Mouse (Mus musculus): ENCODE results near the gene Fig4. TPM values are rescaled to one million over a fixed set of nuclear protein-coding genes. Genes with fewer than 3 reads are reported as not detected.

Gene Fig4
- polyA plus RNA-seq, 1 experiment from 2014 or later = 34.4 TPM

GRCm38 (mm10) chr10:41294734-41295133 is 8.3 kb downstream of the Fig4 start:
- no peaks in the 10 kb centered on the region for H3K36me3 ChIP-seq (ENCODE audit: control insufficient read depth, insufficient read depth)
- H3K27ac ChIP-seq (ENCODE audit: low read length) = no peak overlapping the region
- 74% methylated on average over 11 of the region's 11 CpGs for WGBS
- no peak overlapping the region for H3K9ac ChIP-seq (replicated peaks; ENCODE audit: low read depth, low read length)
- no peak overlapping the region for H3K4me2 ChIP-seq (ENCODE audit: low read length)
- H3K27me3 ChIP-seq (replicated peaks; ENCODE audit: control insufficient read depth, insufficient read depth, low read length) = no peaks in the 10 kb centered on the region
- H3K4me1 ChIP-seq (replicated peaks; ENCODE audit: control insufficient read depth, insufficient read depth, low read length) = peaks cover 10% of the 10 kb centered on the region
- ATAC-seq = no peak
- H3K9me3 ChIP-seq (ENCODE audit: control insufficient read depth, low read length) = no peaks in the 10 kb centered on the region
- H3K4me3 ChIP-seq (replicated peaks; ENCODE audit: low read length) = no peak overlapping the region

DNA sequence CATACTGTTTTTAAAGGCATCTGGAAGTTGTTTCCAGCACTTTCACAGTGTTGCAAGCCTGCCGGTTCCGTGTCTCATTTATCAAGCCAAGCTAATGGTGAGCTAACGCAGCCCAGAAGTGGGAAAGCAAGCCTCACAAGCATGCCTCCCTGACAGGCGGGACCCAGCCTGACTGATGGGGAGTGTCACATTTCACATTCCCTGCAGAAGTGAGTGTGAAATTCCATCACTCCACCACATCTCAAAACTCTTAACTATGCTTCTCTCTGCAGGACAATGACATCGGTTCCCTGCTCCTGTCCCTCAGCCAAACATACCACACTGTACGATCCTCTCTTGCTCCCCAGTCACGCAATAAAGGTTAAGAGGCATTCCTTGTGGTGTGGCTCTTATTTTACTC is 10.0 kb downstream of the Fig4 start:
- Histone ChIP-seq H3K4me1 (replicated peaks; ENCODE audit: control insufficient read depth, insufficient read depth, low read length) (peaks cover 13% of the 10 kb centered on the region), H3K27me3 (replicated peaks; ENCODE audit: control insufficient read depth, insufficient read depth, low read length) (no peaks in the 10 kb centered on the region), H3K4me3 (replicated peaks; ENCODE audit: low read length) (no peak overlapping the region), H3K4me2 (ENCODE audit: low read length) (no peak overlapping the region; the same call in 1 of the 2 replicates), H3K9me3 (ENCODE audit: control insufficient read depth, low read length) (no peaks in the 10 kb centered on the region), H3K9ac (replicated peaks; ENCODE audit: low read depth, low read length) (no peak overlapping the region), H3K36me3 (ENCODE audit: control insufficient read depth, insufficient read depth) (no peaks in the 10 kb centered on the region), H3K27ac (ENCODE audit: low read length) (no peak overlapping the region)
- WGBS = 38% methylated on average over 7 of the region's 7 CpGs
- no peak for ATAC-seq

DNA sequence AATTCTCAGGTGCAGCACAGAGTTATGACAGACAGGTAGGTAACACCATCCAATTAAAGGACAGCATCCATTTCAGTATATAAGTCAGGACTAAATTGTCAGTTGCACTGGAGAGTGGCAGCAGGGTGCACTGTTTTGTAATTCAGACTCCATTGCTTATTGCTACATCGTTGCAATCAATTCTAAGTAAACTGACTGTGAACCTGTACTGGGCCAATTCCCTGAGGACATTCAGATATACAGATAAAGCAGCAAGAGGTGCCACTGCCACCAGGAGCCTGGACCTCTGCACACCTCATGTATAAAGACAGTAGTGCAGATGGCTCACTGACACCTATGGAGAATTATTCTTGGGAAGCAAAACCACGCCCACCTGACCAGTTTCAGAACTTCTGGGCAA is 12.0 kb downstream of the Fig4 start:
- peaks cover 13% of the 10 kb centered on the region for H3K4me1 ChIP-seq (replicated peaks; ENCODE audit: control insufficient read depth, insufficient read depth, low read length)

DNA sequence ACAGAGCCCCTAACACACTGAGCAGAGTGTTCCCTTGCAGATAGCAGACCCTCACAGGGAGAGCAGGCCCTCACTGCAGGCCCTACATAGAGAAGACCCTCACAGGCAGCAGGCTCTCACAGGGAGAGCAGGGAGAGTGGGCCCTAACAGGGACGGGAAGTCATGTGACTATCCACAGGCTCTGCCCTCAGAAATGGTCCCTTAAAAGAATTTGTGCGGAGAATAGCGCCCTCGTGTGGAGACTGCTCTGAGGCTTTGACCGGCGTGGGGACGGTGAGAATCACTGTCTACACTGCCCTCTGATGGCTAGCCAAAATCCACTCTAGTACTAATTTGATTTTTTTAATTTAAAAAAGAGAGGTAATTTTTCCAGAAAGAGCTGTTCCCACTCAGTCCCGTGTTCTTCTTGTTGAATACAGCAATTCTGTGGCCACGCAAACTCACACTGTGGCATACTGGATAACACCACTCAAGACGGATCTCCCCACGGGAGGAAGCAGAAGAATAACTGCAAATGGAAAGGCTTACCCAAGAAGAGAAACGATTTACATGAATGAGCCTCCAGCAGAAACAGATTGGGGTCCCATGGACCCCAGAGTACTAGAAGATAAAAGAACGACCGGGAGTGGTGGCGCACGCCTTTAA is 14.2 kb downstream of the Fig4 start:
- Histone ChIP-seq H3K27ac (ENCODE audit: low read length) (no peak overlapping the region), H3K4me2 (ENCODE audit: low read length) (no peak overlapping the region), H3K4me3 (replicated peaks; ENCODE audit: low read length) (no peak overlapping the region), H3K9me3 (ENCODE audit: control insufficient read depth, low read length) (no peaks in the 10 kb centered on the region), H3K27me3 (replicated peaks; ENCODE audit: control insufficient read depth, insufficient read depth, low read length) (no peaks in the 10 kb centered on the region), H3K36me3 (ENCODE audit: control insufficient read depth, insufficient read depth) (no peaks in the 10 kb centered on the region), H3K9ac (replicated peaks; ENCODE audit: low read depth, low read length) (no peak overlapping the region; the same call in 1 of the 2 replicates), H3K4me1 (replicated peaks; ENCODE audit: control insufficient read depth, insufficient read depth, low read length) (peaks cover 7% of the 10 kb centered on the region)
- 36% methylated on average over 16 of the region's 16 CpGs for WGBS
- ATAC-seq = peak; percentile 90

More for the DNA sequence above, 12.0 kb downstream of the Fig4 start:
- H3K9me3 ChIP-seq (ENCODE audit: control insufficient read depth, low read length) = no peaks in the 10 kb centered on the region
- no peaks in the 10 kb centered on the region for H3K27me3 ChIP-seq (replicated peaks; ENCODE audit: control insufficient read depth, insufficient read depth, low read length)
- H3K4me2 ChIP-seq (ENCODE audit: low read length) = no peak overlapping the region
- no peak overlapping the region for H3K27ac ChIP-seq (ENCODE audit: low read length)
- H3K4me3 ChIP-seq (replicated peaks; ENCODE audit: low read length) = no peak overlapping the region
- H3K9ac ChIP-seq (replicated peaks; ENCODE audit: low read depth, low read length) = no peak overlapping the region
- ATAC-seq = no peak
- WGBS = 92% methylated on average over 2 of the region's 2 CpGs
- no peaks in the 10 kb centered on the region for H3K36me3 ChIP-seq (ENCODE audit: control insufficient read depth, insufficient read depth)

- Histone ChIP-seq H3K27ac (ENCODE audit: low read length) (no peak overlapping the region), H3K4me2 (ENCODE audit: low read length) (no peak overlapping the region), H3K4me3 (replicated peaks; ENCODE audit: low read length) (no peak overlapping the region), H3K9ac (replicated peaks; ENCODE audit: low read depth, low read length) (no peak overlapping the region), H3K27me3 (replicated peaks; ENCODE audit: control insufficient read depth, insufficient read depth, low read length) (no peaks in the 10 kb centered on the region), H3K9me3 (ENCODE audit: control insufficient read depth, low read length) (no peaks in the 10 kb centered on the region), H3K36me3 (ENCODE audit: control insufficient read depth, insufficient read depth) (no peaks in the 10 kb centered on the region), H3K4me1 (replicated peaks; ENCODE audit: control insufficient read depth, insufficient read depth, low read length) (peaks cover 5% of the 10 kb centered on the region)
- no peak for ATAC-seq
- 45% methylated on average over 1 of the region's 1 CpGs for WGBS
Measured at GRCm38 (mm10) chr10:41288074-41288473, 15.0 kb downstream of the Fig4 start.

GRCm38 (mm10) chr10:41287618-41288017 is 15.4 kb downstream of the Fig4 start:
- H3K27ac ChIP-seq (ENCODE audit: low read length) = no peak overlapping the region
- ATAC-seq = no peak
- H3K9ac ChIP-seq (replicated peaks; ENCODE audit: low read depth, low read length) = no peak overlapping the region
- no peak overlapping the region for H3K4me3 ChIP-seq (replicated peaks; ENCODE audit: low read length)
- peaks cover 3% of the 10 kb centered on the region for H3K4me1 ChIP-seq (replicated peaks; ENCODE audit: control insufficient read depth, insufficient read depth, low read length)
- no peaks in the 10 kb centered on the region for H3K9me3 ChIP-seq (ENCODE audit: control insufficient read depth, low read length)
- no peaks in the 10 kb centered on the region for H3K36me3 ChIP-seq (ENCODE audit: control insufficient read depth, insufficient read depth)
- no peak overlapping the region for H3K4me2 ChIP-seq (ENCODE audit: low read length)
- no peaks in the 10 kb centered on the region for H3K27me3 ChIP-seq (replicated peaks; ENCODE audit: control insufficient read depth, insufficient read depth, low read length)
- 94% methylated on average over 3 of the region's 3 CpGs for WGBS

- no peaks in the 10 kb centered on the region for H3K27me3 ChIP-seq (replicated peaks; ENCODE audit: control insufficient read depth, insufficient read depth, low read length)
- no peak overlapping the region for H3K27ac ChIP-seq (ENCODE audit: low read length)
- H3K36me3 ChIP-seq (ENCODE audit: control insufficient read depth, insufficient read depth) = 0 out of 2 replicates have a peak, but pooled peaks cover 1% of the 10 kb centered on the region
- H3K9ac ChIP-seq (replicated peaks; ENCODE audit: low read depth, low read length) = no peak overlapping the region
- H3K4me1 ChIP-seq (replicated peaks; ENCODE audit: control insufficient read depth, insufficient read depth, low read length) = no peaks in the 10 kb centered on the region
- no peak for ATAC-seq
- no peak overlapping the region for H3K4me2 ChIP-seq (ENCODE audit: low read length)
- no peak overlapping the region for H3K4me3 ChIP-seq (replicated peaks; ENCODE audit: low read length)
- 88% methylated on average over 2 of the region's 2 CpGs for WGBS
- no peaks in the 10 kb centered on the region for H3K9me3 ChIP-seq (ENCODE audit: control insufficient read depth, low read length)
Measured at GRCm38 (mm10) chr10:41282086-41282485, 21.0 kb downstream of the Fig4 start.

DNA sequence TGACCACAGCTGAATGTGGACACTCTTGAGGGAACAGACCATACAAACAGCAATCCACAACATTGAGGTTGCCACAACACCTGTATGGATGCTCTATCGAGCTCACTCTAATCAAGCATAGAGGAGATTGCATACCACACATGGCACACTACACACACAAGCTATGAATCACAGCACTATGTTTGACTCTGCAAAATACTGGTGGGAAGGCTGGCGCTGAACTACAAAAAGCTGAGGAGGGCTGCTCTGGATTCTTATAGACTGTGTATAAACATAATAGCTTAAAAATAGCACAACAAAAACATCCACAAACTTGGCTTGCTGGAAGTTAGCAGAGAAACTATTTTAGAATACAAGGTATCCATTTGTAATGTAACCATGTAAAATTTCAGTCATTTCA is 22.3 kb downstream of the Fig4 start:
- Histone ChIP-seq H3K9me3 (ENCODE audit: control insufficient read depth, low read length) (no peaks in the 10 kb centered on the region), H3K4me1 (replicated peaks; ENCODE audit: control insufficient read depth, insufficient read depth, low read length) (no peaks in the 10 kb centered on the region), H3K27ac (ENCODE audit: low read length) (no peak overlapping the region), H3K9ac (replicated peaks; ENCODE audit: low read depth, low read length) (no peak overlapping the region), H3K36me3 (ENCODE audit: control insufficient read depth, insufficient read depth) (0 out of 2 replicates have a peak, but pooled peaks cover 4% of the 10 kb centered on the region), H3K4me3 (replicated peaks; ENCODE audit: low read length) (no peak overlapping the region), H3K4me2 (ENCODE audit: low read length) (no peak overlapping the region), H3K27me3 (replicated peaks; ENCODE audit: control insufficient read depth, insufficient read depth, low read length) (no peaks in the 10 kb centered on the region)
- WGBS = 89% methylated on average over 2 of the region's 2 CpGs
- ATAC-seq = no peak

DNA sequence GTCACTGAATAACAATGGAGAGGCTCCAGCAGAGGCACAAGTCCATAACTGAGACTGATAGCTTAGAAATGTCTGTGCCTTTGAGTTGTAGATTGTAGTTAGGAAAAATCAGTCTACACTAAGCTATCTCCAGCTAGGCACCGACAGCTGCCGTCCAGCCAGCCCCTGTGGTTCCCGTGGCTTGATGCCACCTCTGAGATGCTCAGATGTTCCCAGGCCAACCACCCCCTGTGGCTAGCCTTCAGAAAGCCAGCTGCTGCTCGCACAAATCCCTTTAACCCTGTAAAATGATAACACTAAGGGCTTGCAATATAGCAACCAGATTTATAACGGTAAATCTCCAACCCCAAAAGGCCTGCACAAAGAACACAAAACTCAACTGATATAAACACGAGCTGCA is 22.9 kb downstream of the Fig4 start:
- H3K27me3 ChIP-seq (replicated peaks; ENCODE audit: control insufficient read depth, insufficient read depth, low read length) = no peaks in the 10 kb centered on the region
- H3K4me1 ChIP-seq (replicated peaks; ENCODE audit: control insufficient read depth, insufficient read depth, low read length) = no peaks in the 10 kb centered on the region
- no peak overlapping the region for H3K4me2 ChIP-seq (ENCODE audit: low read length)
- no peaks in the 10 kb centered on the region for H3K9me3 ChIP-seq (ENCODE audit: control insufficient read depth, low read length)
- WGBS = 58% methylated on average over 6 of the region's 6 CpGs
- no peak overlapping the region for H3K9ac ChIP-seq (replicated peaks; ENCODE audit: low read depth, low read length)
- H3K4me3 ChIP-seq (replicated peaks; ENCODE audit: low read length) = no peak overlapping the region
- ATAC-seq = no peak
- H3K27ac ChIP-seq (ENCODE audit: low read length) = no peak overlapping the region
- H3K36me3 ChIP-seq (ENCODE audit: control insufficient read depth, insufficient read depth) = 0 out of 2 replicates have a peak, but pooled peaks cover 4% of the 10 kb centered on the region

- 93% methylated on average over 1 of the region's 1 CpGs for WGBS
- Histone ChIP-seq H3K9me3 (ENCODE audit: control insufficient read depth, low read length) (no peaks in the 10 kb centered on the region), H3K4me1 (replicated peaks; ENCODE audit: control insufficient read depth, insufficient read depth, low read length) (no peaks in the 10 kb centered on the region), H3K9ac (replicated peaks; ENCODE audit: low read depth, low read length) (no peak overlapping the region), H3K4me3 (replicated peaks; ENCODE audit: low read length) (no peak overlapping the region), H3K27ac (ENCODE audit: low read length) (no peak overlapping the region), H3K27me3 (replicated peaks; ENCODE audit: control insufficient read depth, insufficient read depth, low read length) (no peaks in the 10 kb centered on the region), H3K4me2 (ENCODE audit: low read length) (no peak overlapping the region), H3K36me3 (ENCODE audit: control insufficient read depth, insufficient read depth) (0 out of 2 replicates have a peak, but pooled peaks cover 4% of the 10 kb centered on the region)
- ATAC-seq = no peak
Measured at GRCm38 (mm10) chr10:41278808-41279207, 24.3 kb downstream of the Fig4 start.
